Mouse (Mus musculus): Measurements from ENCODE around the gene Ighmbp2.

DNA sequence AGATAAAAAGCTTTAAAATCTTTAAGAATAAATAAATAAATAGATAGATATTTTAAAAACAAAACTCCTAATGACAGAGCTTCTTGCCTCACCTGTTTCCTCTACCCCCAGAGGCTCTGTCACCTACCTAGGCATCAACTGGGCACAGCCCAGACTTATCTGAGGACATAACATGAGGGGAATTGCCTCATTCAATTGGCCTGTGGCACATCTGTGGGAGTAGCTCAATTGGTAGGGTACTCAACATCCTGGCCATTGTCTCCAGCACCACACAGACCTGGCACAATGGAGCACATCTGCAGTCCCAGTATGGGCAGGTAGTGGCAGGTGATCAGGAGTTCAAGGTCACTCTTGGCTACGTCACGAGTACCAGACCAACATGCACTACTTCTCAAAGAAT lies 36.5 kb upstream of the Ighmbp2 start:
- no peak for TF ChIP-seq CTCF (conservative IDR thresholded peaks at IDR 0.05 in 1 of 2, IDR thresholded peaks at IDR 0.05 in 1 of 2; ENCODE audit: low read depth in 2 of 2, low read length in 2 of 2)
- TF ChIP-seq GABPA (IDR thresholded peaks at IDR 0.05; ENCODE audit: insufficient replicate concordance, low read depth, low read length) = no peak
- no peak for TF ChIP-seq BHLHE40 (IDR thresholded peaks at IDR 0.05; ENCODE audit: low read depth, low read length)
- TF ChIP-seq EP300 (IDR thresholded peaks at IDR 0.05; ENCODE audit: low read length) = no peak
- no peak for TF ChIP-seq TCF12 (IDR thresholded peaks at IDR 0.05; ENCODE audit: low read depth, low read length)
- no peak for TF ChIP-seq HCFC1 (IDR thresholded peaks at IDR 0.05; ENCODE audit: low read depth, low read length)
- TF ChIP-seq POLR2A (IDR thresholded peaks at IDR 0.05; ENCODE audit: low read depth, low read length) = no peak
- no peak for TF ChIP-seq PAX5 (IDR thresholded peaks at IDR 0.05; ENCODE audit: low read length)
- TF ChIP-seq MYC (IDR thresholded peaks at IDR 0.05; ENCODE audit: low read depth, low read length) = no peak
- no peak for TF ChIP-seq MAX (IDR thresholded peaks at IDR 0.05; ENCODE audit: low read length)
- TF ChIP-seq ZMIZ1 (IDR thresholded peaks at IDR 0.05; ENCODE audit: low read depth, low read length) = no peak
- TF ChIP-seq POLR2AphosphoS2 (IDR thresholded peaks at IDR 0.05; ENCODE audit: low read depth, low read length) = no peak

Data from CH12.LX (cell line).